Mouse (Mus musculus) E14TG2a.4 (cell line): ENCODE measurements at regions not wholly inside any gene's neighbourhood (a gene's known extent, or its start where the extent isn't known, plus 50 kb on each side); places are given as distances from the start of the nearest gene placed in this dataset.

Source experiments
- H3K27me3 ChIP-seq: 2 replicates; pipeline ENCODE4 v1.6.1; 2014; ENCODE audit warnings: low read length, control low read depth; ENCODE audit not compliant: insufficient read depth
- H3K36me3 ChIP-seq: 2 replicates; pipeline ENCODE4 v1.6.1; 2014; ENCODE audit warnings: low read length, control low read depth; ENCODE audit not compliant: insufficient read depth
- H3K4me1 ChIP-seq: replicated peaks from 2 replicates; pipeline ENCODE4 v1.6.1; 2014; ENCODE audit warnings: low read depth, low read length, control low read depth
- H3K4me3 ChIP-seq: replicated peaks from 2 replicates; pipeline ENCODE4 v1.5.1; 2014; ENCODE audit warnings: mild to moderate bottlenecking, low read length
- H3K9me3 ChIP-seq: 2 replicates; pipeline ENCODE4 v1.6.1; 2014; ENCODE audit warnings: low read length, control low read depth
- CTCF ChIP-seq: conservative IDR thresholded peaks from 2 replicates; pipeline ENCODE4 v1.5.1; 2014; ENCODE audit warnings: low read length
- NANOG ChIP-seq: IDR thresholded peaks from 2 replicates; pipeline ENCODE4 v1.6.1; 2014; ENCODE audit warnings: borderline replicate concordance, low read length, mixed read lengths
- POU5F1 ChIP-seq: IDR thresholded peaks from 2 replicates; pipeline ENCODE4 v1.6.1; 2014; ENCODE audit warnings: low read length, borderline replicate concordance

- Histone ChIP-seq H3K4me3 (peak overlapping the region; percentile 75), H3K4me1 (peaks cover 20% of the 10 kb centered on the region), H3K27me3 (peaks cover 61% of the 10 kb centered on the region), H3K36me3 (no peaks in the 10 kb centered on the region), H3K9me3 (no peaks in the 10 kb centered on the region)
- TF ChIP-seq CTCF (no peak), POU5F1 (no peak), NANOG (no peak)
Observed at GRCm38 (mm10) chr1:34677105-34677741, 97.8 kb downstream of the Amer3 start.

- H3K4me3 ChIP-seq = peak overlapping the region; percentile 75
- H3K27me3 ChIP-seq = peaks cover 63% of the 10 kb centered on the region
- peaks cover 20% of the 10 kb centered on the region for H3K4me1 ChIP-seq
- H3K36me3 ChIP-seq = no peaks in the 10 kb centered on the region
- TF ChIP-seq NANOG = no peak
- no peak for TF ChIP-seq CTCF
- no peak for TF ChIP-seq POU5F1
- no peaks in the 10 kb centered on the region for H3K9me3 ChIP-seq
Observed at GRCm38 (mm10) chr1:34677832-34678733, 98.6 kb downstream of the Amer3 start.

GRCm38 (mm10) chr1:34678734-34679068 lies 99.2 kb downstream of the Amer3 start:
- H3K4me3 ChIP-seq = peak overlapping the region; percentile 75
- no peak for TF ChIP-seq NANOG
- no peak for TF ChIP-seq POU5F1
- H3K9me3 ChIP-seq = no peaks in the 10 kb centered on the region
- peaks cover 67% of the 10 kb centered on the region for H3K27me3 ChIP-seq
- peaks cover 20% of the 10 kb centered on the region for H3K4me1 ChIP-seq
- no peaks in the 10 kb centered on the region for H3K36me3 ChIP-seq

GRCm38 (mm10) chr1:34686539-34686938 lies 107.1 kb downstream of the Amer3 start:
- Histone ChIP-seq H3K9me3 (peaks cover 5% of the 10 kb centered on the region; the same call in 1 of the 2 replicates), H3K4me1 (no peaks in the 10 kb centered on the region), H3K36me3 (no peaks in the 10 kb centered on the region), H3K4me3 (no peak overlapping the region), H3K27me3 (peaks cover 13% of the 10 kb centered on the region; the same call in 1 of the 2 replicates)
- TF ChIP-seq POU5F1 (no peak), NANOG (no peak), CTCF (no peak)

- Histone ChIP-seq H3K36me3 (no peaks in the 10 kb centered on the region), H3K27me3 (no peaks in the 10 kb centered on the region), H3K4me1 (peaks cover 14% of the 10 kb centered on the region), H3K9me3 (no peaks in the 10 kb centered on the region), H3K4me3 (no peak overlapping the region)
- TF ChIP-seq POU5F1 (no peak), NANOG (no peak), CTCF (no peak)
Observed at GRCm38 (mm10) chr1:34696533-34696932, 117.1 kb downstream of the Amer3 start.

- Histone ChIP-seq H3K27me3 (no peaks in the 10 kb centered on the region), H3K9me3 (no peaks in the 10 kb centered on the region), H3K4me3 (no peak overlapping the region), H3K36me3 (no peaks in the 10 kb centered on the region), H3K4me1 (peaks cover 14% of the 10 kb centered on the region)
- TF ChIP-seq CTCF (peak; percentile 57), NANOG (no peak)
Observed at GRCm38 (mm10) chr1:34700237-34701030, 121.0 kb downstream of the Amer3 start.

GRCm38 (mm10) chr1:34701436-34701835 lies 122.0 kb downstream of the Amer3 start:
- TF ChIP-seq CTCF (no peak), POU5F1 (no peak), NANOG (no peak)
- Histone ChIP-seq H3K4me3 (no peak overlapping the region), H3K36me3 (no peaks in the 10 kb centered on the region)

GRCm38 (mm10) chr1:34709089-34709488 lies 129.6 kb downstream of the Amer3 start:
- H3K36me3 ChIP-seq = no peaks in the 10 kb centered on the region
- no peak for TF ChIP-seq CTCF
- TF ChIP-seq NANOG = no peak
- TF ChIP-seq POU5F1 = no peak

More at GRCm38 (mm10) chr1:34701436-34701835, 122.0 kb downstream of the Amer3 start:
- no peaks in the 10 kb centered on the region for H3K27me3 ChIP-seq
- H3K9me3 ChIP-seq = no peaks in the 10 kb centered on the region
- H3K4me1 ChIP-seq = peaks cover 14% of the 10 kb centered on the region

GRCm38 (mm10) chr1:34722674-34723073 lies 120.2 kb downstream of the Fam168b start:
- H3K4me3 ChIP-seq = no peak overlapping the region
- TF ChIP-seq NANOG (no peak), CTCF (no peak), POU5F1 (no peak)
- peaks cover 12% of the 10 kb centered on the region for H3K9me3 ChIP-seq
- H3K36me3 ChIP-seq = no peaks in the 10 kb centered on the region
- peaks cover 39% of the 10 kb centered on the region for H3K27me3 ChIP-seq
- H3K4me1 ChIP-seq = peaks cover 15% of the 10 kb centered on the region

More at GRCm38 (mm10) chr1:34709089-34709488, 129.6 kb downstream of the Amer3 start:
- H3K4me1 ChIP-seq = no peaks in the 10 kb centered on the region
- no peaks in the 10 kb centered on the region for H3K27me3 ChIP-seq
- H3K9me3 ChIP-seq = no peaks in the 10 kb centered on the region
- H3K4me3 ChIP-seq = no peak overlapping the region
